Mouse (Mus musculus) thymus, postnatal 10 days (tissue): ENCODE measurements around the gene Slc12a6.

Experiments
- DNase-seq, 2 experiments: peaks; one replicate each; pipeline ENCODE4 v3.0.0; 2021; ENCODE audit warnings: low spot score in 2 of 2

Gene Slc12a6

GRCm38 (mm10) chr2:112265448-112266241 is at the start of gene Slc12a6:
Gene Slc12a6, plus strand, starts transcription at chr2:112265825.
- peak; percentile 91 to 94 for DNase-seq

GRCm38 (mm10) chr2:112215977-112216376 is 49.6 kb upstream of the Slc12a6 start:
- peak in 1 of 2 experiments; percentile 25 for DNase-seq

- DNase-seq: no peak
These were observed 48.0 kb upstream of the Slc12a6 start for GRCm38 (mm10) chr2:112217614-112218013.

GRCm38 (mm10) chr2:112220880-112221279 is 44.7 kb upstream of the Slc12a6 start:
- no peak for DNase-seq

GRCm38 (mm10) chr2:112222607-112223006 is 43.0 kb upstream of the Slc12a6 start:
- DNase-seq: no peak

- DNase-seq: no peak
These were observed 41.3 kb upstream of the Slc12a6 start for GRCm38 (mm10) chr2:112224356-112224755.

GRCm38 (mm10) chr2:112232623-112233022 is 33.0 kb upstream of the Slc12a6 start:
- DNase-seq: no peak

- no peak for DNase-seq
These were observed 29.0 kb upstream of the Slc12a6 start for GRCm38 (mm10) chr2:112236620-112237019.

GRCm38 (mm10) chr2:112238006-112238405 is 27.6 kb upstream of the Slc12a6 start:
- no peak for DNase-seq

- peak; percentile 77 to 88 for DNase-seq
These were observed 26.3 kb upstream of the Slc12a6 start, which contains the start of gene Lpcat4 for GRCm38 (mm10) chr2:112239212-112239934. Gene Lpcat4, plus strand, starts transcription at chr2:112239468.

- peak; percentile 29 to 30 for DNase-seq
These were observed 25.5 kb upstream of the Slc12a6 start for GRCm38 (mm10) chr2:112239935-112240721.

- no peak for DNase-seq
These were observed 23.8 kb upstream of the Slc12a6 start for GRCm38 (mm10) chr2:112241787-112242186.

- DNase-seq: no peak
These were observed 20.3 kb upstream of the Slc12a6 start for GRCm38 (mm10) chr2:112245307-112245706.

GRCm38 (mm10) chr2:112246193-112246592 is 19.4 kb upstream of the Slc12a6 start:
- no peak for DNase-seq

GRCm38 (mm10) chr2:112247323-112247722 is 18.3 kb upstream of the Slc12a6 start:
- no peak for DNase-seq

- DNase-seq: no peak
These were observed 15.7 kb upstream of the Slc12a6 start for GRCm38 (mm10) chr2:112249780-112250453.

- no peak for DNase-seq
These were observed 10.7 kb upstream of the Slc12a6 start for GRCm38 (mm10) chr2:112254675-112255515.

GRCm38 (mm10) chr2:112259241-112259962 is 6.2 kb upstream of the Slc12a6 start, which contains the start of gene Nutm1:
Gene Nutm1, minus strand, starts transcription at chr2:112259291.
- DNase-seq: no peak

- DNase-seq: peak; percentile 80 to 89
These were observed 3.6 kb upstream of the Slc12a6 start, which contains the start of gene Nop10 for GRCm38 (mm10) chr2:112261748-112262653. Gene Nop10, plus strand, starts transcription at chr2:112261926.
